Mouse (Mus musculus): ENCODE data around the gene Filip1. TPM values are rescaled to one million over a fixed set of nuclear protein-coding genes. Genes with fewer than 3 reads are reported as not detected.

The Filip1 gene
- total and polyA plus RNA-seq, 3 experiments: not detected

- DNase-seq (ENCODE audit: low read depth, low spot score): no peak
- H3K9ac ChIP-seq (ENCODE audit: control insufficient read depth, low read depth, low read length, poor library complexity, severe bottlenecking): no peak overlapping the region
- H3K9me3 ChIP-seq (replicated peaks; ENCODE audit: insufficient read depth, low read length): no peaks in the 10 kb centered on the region
- H3K4me3 ChIP-seq (ENCODE audit: control insufficient read depth in 1 of 2, insufficient read depth in 1 of 2, low read depth in 2 of 2, low read length in 2 of 2): no peak overlapping the region
- no peaks in the 10 kb centered on the region for H3K27me3 ChIP-seq (ENCODE audit: control insufficient read depth in 1 of 2, insufficient read depth in 2 of 2, low read length in 2 of 2)
- H3K36me3 ChIP-seq (ENCODE audit: control insufficient read depth in 1 of 2, insufficient read depth in 2 of 2, low read length in 2 of 2): no peaks in the 10 kb centered on the region
- no peaks in the 10 kb centered on the region for H3K4me1 ChIP-seq (ENCODE audit: control insufficient read depth in 1 of 2, insufficient read depth in 2 of 2, low read length in 2 of 2)
- H3K27ac ChIP-seq (ENCODE audit: control insufficient read depth, low read depth, low read length): no peak overlapping the region
- TF ChIP-seq CHD2 (IDR thresholded peaks at IDR 0.05; ENCODE audit: low read length) (no peak), USF1 (IDR thresholded peaks at IDR 0.05; ENCODE audit: low read depth, low read length) (no peak), SIN3A (IDR thresholded peaks at IDR 0.05; ENCODE audit: low read length) (no peak), ZNF384 (IDR thresholded peaks at IDR 0.05; ENCODE audit: low read depth, low read length) (no peak), POLR2AphosphoS5 (IDR thresholded peaks at IDR 0.05; ENCODE audit: borderline replicate concordance, low read depth, low read length) (no peak), ZKSCAN1 (IDR thresholded peaks at IDR 0.05; ENCODE audit: low read depth, low read length) (no peak), MYB (IDR thresholded peaks at IDR 0.05; ENCODE audit: low read depth, low read length) (no peak), POLR2AphosphoS2 (IDR thresholded peaks at IDR 0.05; ENCODE audit: low read length) (no peak), GATA1 (IDR thresholded peaks at IDR 0.05; ENCODE audit: low read depth, low read length) (no peak), TAL1 (IDR thresholded peaks at IDR 0.05; ENCODE audit: low read length) (no peak), ZMIZ1 (IDR thresholded peaks at IDR 0.05; ENCODE audit: low read depth, low read length) (no peak), ETS1 (IDR thresholded peaks at IDR 0.05; ENCODE audit: low read depth, low read length) (no peak), TBP (IDR thresholded peaks at IDR 0.05; ENCODE audit: low read depth, low read length) (no peak), NELFE (IDR thresholded peaks at IDR 0.05; ENCODE audit: low read depth, low read length) (no peak), ZC3H11A (IDR thresholded peaks at IDR 0.05; ENCODE audit: low read depth, low read length) (no peak), NRF1 (IDR thresholded peaks at IDR 0.05; ENCODE audit: insufficient read depth, low read depth, low read length, poor library complexity, severe bottlenecking) (no peak), MAFK (IDR thresholded peaks at IDR 0.05; ENCODE audit: borderline replicate concordance, low read depth, low read length) (no peak)
- H3K79me2 ChIP-seq (ENCODE audit: control insufficient read depth, insufficient read depth, low read length, poor library complexity): no peaks in the 10 kb centered on the region
These were observed 85.3 kb downstream of the Filip1 start for GRCm38 (mm10) chr9:79927156-79927870.

GRCm38 (mm10) chr9:79926464-79927155 is 86.0 kb downstream of the Filip1 start:
- H3K79me2 ChIP-seq (ENCODE audit: control insufficient read depth, insufficient read depth, low read length, poor library complexity): no peaks in the 10 kb centered on the region
- DNase-seq (ENCODE audit: low read depth, low spot score): no peak
- TF ChIP-seq BHLHE40 (IDR thresholded peaks at IDR 0.05; ENCODE audit: borderline replicate concordance, low read depth, low read length): no peak
- no peaks in the 10 kb centered on the region for H3K36me3 ChIP-seq (ENCODE audit: control insufficient read depth in 1 of 2, insufficient read depth in 2 of 2, low read length in 2 of 2)
- H3K27ac ChIP-seq (ENCODE audit: control insufficient read depth, low read depth, low read length): no peak overlapping the region
- no peak overlapping the region for H3K9ac ChIP-seq (ENCODE audit: control insufficient read depth, low read depth, low read length, poor library complexity, severe bottlenecking)
- H3K9me3 ChIP-seq (replicated peaks; ENCODE audit: insufficient read depth, low read length): no peaks in the 10 kb centered on the region
- no peaks in the 10 kb centered on the region for H3K27me3 ChIP-seq (ENCODE audit: control insufficient read depth in 1 of 2, insufficient read depth in 2 of 2, low read length in 2 of 2)
- H3K4me3 ChIP-seq (ENCODE audit: control insufficient read depth in 1 of 2, insufficient read depth in 1 of 2, low read depth in 2 of 2, low read length in 2 of 2): no peak overlapping the region
- no peaks in the 10 kb centered on the region for H3K4me1 ChIP-seq (ENCODE audit: control insufficient read depth in 1 of 2, insufficient read depth in 2 of 2, low read length in 2 of 2)

All from MEL (cell line).